Mouse (Mus musculus) left cerebral cortex, adult 9 months (tissue): ENCODE results near the gene Hist2h3c1.
A peak's percentile ranks its signal among the peaks of the same experiment; 100 is the strongest.
"Not testable (repeated sequence)": the region's sequence is repeated elsewhere in the genome, so short reads cannot be mapped to it uniquely, and the experiment has no call there.

Experiments used
- DNase-seq, 2 experiments: peaks; one replicate each; pipeline ENCODE4 v3.0.0; 2022; ENCODE audit warnings: low spot score in 2 of 2

Hist2h3c1 gene

DNA sequence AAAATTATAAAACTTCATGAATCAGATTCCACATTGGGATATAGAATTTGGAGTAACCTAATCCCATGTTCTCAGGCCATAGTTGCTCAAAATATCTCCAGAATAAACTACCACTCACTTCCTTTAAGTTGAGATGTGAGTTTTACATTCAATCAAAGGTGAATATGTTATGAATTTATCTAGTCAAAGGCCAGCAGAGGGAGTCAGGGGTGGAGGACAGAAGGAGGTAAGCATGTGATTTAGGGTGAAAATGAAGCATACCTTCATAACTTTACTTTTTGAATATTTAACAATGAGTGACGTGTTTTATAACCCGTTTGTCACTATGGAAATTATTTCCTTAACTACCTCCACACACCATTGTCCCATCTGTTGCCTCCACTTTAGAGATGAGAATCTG is 11.6 kb upstream of the Hist2h3c1 start:
- no peak for DNase-seq

DNA sequence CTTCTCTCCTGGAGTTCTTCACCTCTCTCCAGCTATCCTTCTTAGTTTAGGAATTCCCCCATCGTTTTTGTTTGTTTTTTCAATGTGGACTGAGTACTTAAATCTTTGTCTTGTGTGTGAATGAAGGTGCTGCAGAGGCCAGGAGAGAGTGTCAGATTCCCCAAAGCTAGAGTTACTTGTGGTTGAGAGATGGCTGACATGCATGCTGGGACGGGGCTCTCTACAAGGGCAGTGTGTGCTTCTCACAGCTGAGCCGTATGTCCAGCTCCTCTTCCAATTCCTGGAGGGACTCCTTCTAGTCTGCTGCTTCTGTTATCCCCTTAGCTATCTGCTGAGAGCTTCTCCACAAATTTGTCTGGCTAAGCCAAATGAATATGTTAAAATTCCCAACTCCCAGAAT is 10.6 kb upstream of the Hist2h3c1 start:
- no peak for DNase-seq

GRCm38 (mm10) chr3:96236834-96237334 is 9.6 kb upstream of the Hist2h3c1 start:
- no peak for DNase-seq

GRCm38 (mm10) chr3:96237335-96237903 is 9.1 kb upstream of the Hist2h3c1 start:
- DNase-seq: no peak

DNA sequence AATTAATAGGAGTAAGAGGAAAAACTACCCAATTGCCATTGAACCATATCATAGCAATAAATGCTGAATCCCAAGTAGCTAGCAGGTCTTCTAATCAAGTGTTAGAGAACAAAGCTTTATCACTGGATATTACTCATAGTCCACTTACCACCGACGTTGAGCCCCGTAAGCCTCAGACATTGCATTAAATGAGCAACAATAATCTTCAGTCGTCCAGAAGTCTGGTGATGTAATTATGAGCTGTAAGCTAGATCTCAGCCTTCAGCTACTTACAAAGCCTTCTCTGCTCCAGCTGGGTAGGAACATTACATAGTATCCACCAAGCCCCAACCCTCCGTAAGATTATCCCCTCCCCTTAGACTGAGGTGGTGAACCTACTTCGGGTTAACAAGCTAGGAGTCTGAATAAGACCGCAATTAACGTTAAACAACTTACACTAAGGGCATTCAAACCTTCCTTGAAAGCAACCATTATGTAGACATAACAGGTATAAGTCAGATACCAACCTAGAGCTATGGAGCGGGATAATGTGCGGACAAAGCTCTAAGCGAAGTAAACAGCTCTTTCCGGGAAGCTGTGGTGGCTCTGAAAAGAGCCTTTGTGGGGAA is 8.5 kb upstream of the Hist2h3c1 start:
- no peak for DNase-seq

DNA sequence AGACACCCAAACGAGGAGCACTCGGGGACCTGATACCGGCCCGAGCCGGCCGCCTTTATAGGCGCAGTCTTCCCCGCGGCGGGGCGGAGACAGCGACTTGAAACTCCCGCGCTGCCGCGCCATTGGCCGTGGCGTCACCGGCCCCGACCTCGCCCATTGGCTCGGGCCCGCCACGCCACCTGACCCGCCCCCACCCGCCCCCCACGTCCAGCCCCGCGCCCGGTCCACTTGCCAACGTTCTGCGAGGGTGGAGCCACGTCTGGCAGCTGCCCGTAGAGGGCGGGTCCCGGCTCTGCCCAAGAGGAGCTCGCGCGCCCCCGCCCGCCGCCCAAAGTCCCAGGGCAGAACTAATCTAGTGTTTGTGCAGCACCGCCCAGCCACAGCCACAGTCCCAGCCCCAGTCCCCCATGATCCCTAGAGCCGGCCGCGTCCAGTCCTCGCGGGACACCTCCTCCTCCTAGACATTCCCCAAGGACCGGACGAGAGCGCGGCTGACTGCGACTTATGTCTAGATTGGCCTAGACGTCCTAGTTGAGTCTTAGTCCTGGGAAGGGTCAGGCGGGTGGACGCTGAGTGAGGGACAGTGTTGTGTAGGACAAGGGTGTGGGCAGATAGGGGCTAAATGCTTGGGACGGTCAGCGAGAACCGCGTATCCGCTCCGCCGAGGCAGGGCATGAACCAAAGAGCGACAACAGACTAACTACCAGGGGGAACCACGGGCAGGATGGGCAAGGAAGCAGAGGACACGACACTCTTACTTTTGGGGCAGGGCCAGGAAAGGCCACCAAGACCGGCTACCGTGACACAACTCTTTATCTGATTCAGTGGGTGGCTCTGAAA is 7.3 kb upstream of the Hist2h3c1 start, which contains the start of gene Hist2h3c2:
Hist2h3c2 (minus strand) TSS at position 174 of the 840 bp plus-strand sequence.
- not testable (repeated sequence) for DNase-seq

- DNase-seq: peak; percentile 89 to 98
These were observed 6.3 kb upstream of the Hist2h3c1 start, which contains the start of gene Hist2h2aa2 for GRCm38 (mm10) chr3:96239949-96240798. Gene Hist2h2aa2 (minus strand): TSS chr3:96240276.

GRCm38 (mm10) chr3:96240799-96241197 is 5.7 kb upstream of the Hist2h3c1 start:
- no peak for DNase-seq

DNA sequence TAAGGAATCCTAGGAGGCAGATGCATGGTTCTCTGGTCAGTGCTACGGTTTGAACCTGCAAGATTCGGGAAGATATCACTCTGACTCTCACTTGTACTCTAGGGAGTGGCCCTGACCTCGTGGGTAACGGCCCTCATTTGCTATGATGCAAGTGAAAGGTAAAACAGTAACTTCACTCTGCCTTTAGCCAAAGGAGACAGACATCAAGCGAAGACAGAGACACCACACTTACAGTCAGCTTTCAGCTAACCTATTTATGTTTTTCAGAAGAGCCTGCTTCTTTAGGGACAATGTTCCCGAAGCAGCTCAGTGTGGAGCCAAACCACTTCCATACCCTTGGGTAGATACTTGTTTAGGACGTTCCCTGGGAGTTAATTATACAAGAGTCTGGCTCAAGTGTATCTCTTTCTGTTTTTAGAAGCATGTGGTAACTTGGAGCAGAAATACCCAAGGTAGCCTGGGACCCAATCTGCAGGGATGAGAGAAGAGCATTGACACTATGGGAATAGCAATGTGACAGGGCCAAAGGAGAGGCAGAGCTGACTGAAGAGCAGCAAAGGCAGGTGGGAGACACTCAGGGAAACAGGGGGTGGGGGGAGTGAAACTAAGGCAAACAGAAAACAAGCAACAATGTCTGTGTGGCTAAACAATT is 2.4 kb upstream of the Hist2h3c1 start:
- DNase-seq: no peak

- DNase-seq: peak; percentile 76 to 90
These were observed 1.2 kb upstream of the Hist2h3c1 start, which contains the start of gene Hist2h2aa1 for GRCm38 (mm10) chr3:96245003-96245886. Gene Hist2h2aa1 (plus strand): TSS chr3:96245497.

GRCm38 (mm10) chr3:96246018-96246417 is 467 bp upstream of the Hist2h3c1 start:
- not testable (repeated sequence) for DNase-seq

DNA sequence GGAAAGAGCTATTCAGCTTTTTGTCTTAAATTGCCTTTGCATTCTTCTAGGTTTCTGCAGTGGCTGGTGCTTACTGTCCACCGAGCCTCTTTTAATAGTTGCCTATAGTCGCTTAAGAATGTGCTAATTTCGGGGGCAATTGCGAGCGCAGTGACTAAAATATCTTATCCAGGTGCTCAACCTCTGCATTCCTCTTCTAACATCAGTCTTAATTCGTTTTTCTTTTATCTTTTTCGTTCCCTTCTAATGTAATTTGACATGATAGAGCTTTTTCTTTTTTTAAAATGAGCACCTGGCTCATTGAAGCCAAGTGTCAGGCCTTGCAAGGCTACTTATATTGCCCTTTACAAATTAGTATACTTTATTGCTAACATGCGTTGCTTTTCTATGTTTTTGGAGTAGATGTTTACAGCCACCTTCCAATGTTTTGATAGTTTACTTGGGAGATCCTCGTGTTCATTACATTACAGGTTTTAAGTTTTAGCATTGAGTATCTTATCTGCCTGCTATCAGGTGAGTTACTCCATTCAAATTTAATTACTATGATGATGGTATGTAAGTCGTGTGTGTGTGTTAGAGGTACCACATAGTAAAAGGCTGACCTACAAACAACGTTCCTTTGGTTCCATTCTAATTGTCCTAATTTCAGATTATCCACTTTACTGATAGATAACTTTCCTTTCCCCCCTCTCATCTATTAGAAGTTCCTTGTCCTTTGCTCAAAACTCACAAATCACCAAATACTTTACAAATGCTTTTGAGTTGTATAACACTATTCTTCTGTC is 1.1 kb downstream of the Hist2h3c1 start:
- DNase-seq: no peak

- DNase-seq: no peak
These were observed 1.9 kb downstream of the Hist2h3c1 start for GRCm38 (mm10) chr3:96248141-96249033.

GRCm38 (mm10) chr3:96249034-96249345 is 2.5 kb downstream of the Hist2h3c1 start:
- DNase-seq: no peak

GRCm38 (mm10) chr3:96250890-96251289 is 4.4 kb downstream of the Hist2h3c1 start:
- DNase-seq: no peak

GRCm38 (mm10) chr3:96251787-96252186 is 5.3 kb downstream of the Hist2h3c1 start:
- DNase-seq: no peak

- DNase-seq: no peak
These were observed 8.3 kb downstream of the Hist2h3c1 start for GRCm38 (mm10) chr3:96254683-96255355.
